Mouse (Mus musculus) adrenal gland, postnatal 14 days (tissue): ENCODE measurements around the gene Maged1. TPM values are rescaled to one million over a fixed set of nuclear protein-coding genes. Genes with fewer than 3 reads are reported as not detected.

Source experiments
- DNase-seq: peaks from one replicate; pipeline ENCODE4 v3.0.0; 2021; ENCODE audit warnings: mixed read lengths
- long read RNA-seq, 2 experiments: library from polyadenylated mRNA; stranded (forward); transcript quantifications; one replicate each; pipeline ENCODE4 v2.0.0; 2021
- total RNA-seq: library from RNA; stranded (reverse); gene quantifications from 2 replicates; pipeline ENCODE4 v1.2.3, GENCODE M21; 2021

Maged1 gene
- 223 and 229 TPM in 2 replicates for total RNA-seq
- long read RNA-seq, experiment 1, transcript Maged1-207 (12 exons, 2,884 nt) = minor isoform, 34 of 444 reads
- long read RNA-seq, experiment 1, transcript Maged1-201 (13 exons, 2,821 nt) = major isoform, 324 of 444 reads
- long read RNA-seq, experiment 1, partial matches to known transcripts = 71 of 444 reads
- long read RNA-seq, experiment 1, other reads (novel, unspliced or antisense) = 15 of 444 reads
- long read RNA-seq, experiment 2, transcript Maged1-201 (13 exons, 2,821 nt) = major isoform, 228 of 314 reads
- long read RNA-seq, experiment 2, transcript Maged1-207 (12 exons, 2,884 nt) = minor isoform, 30 of 314 reads
- long read RNA-seq, experiment 2, partial matches to known transcripts = 47 of 314 reads
- long read RNA-seq, experiment 2, other reads (novel, unspliced or antisense) = 9 of 314 reads

GRCm38 (mm10) chrX:94541918-94542355, at the start of gene Maged1:
TSS of gene Maged1 (minus strand) at chrX:94542143.
- peak; percentile 94 for DNase-seq

GRCm38 (mm10) chrX:94580251-94580650, 38.3 kb upstream of the Maged1 start:
- no peak for DNase-seq

GRCm38 (mm10) chrX:94564694-94565093, 22.8 kb upstream of the Maged1 start:
- DNase-seq = no peak

- DNase-seq = no peak
Observed at GRCm38 (mm10) chrX:94562392-94562791, 20.4 kb upstream of the Maged1 start.

- DNase-seq = no peak
Observed at GRCm38 (mm10) chrX:94548227-94548626, 6.3 kb upstream of the Maged1 start.

GRCm38 (mm10) chrX:94545941-94546340, 4.0 kb upstream of the Maged1 start:
- no peak for DNase-seq

- DNase-seq = peak; percentile 36
Observed at GRCm38 (mm10) chrX:94544923-94545322, 3.0 kb upstream of the Maged1 start.

GRCm38 (mm10) chrX:94542536-94542935, 593 bp upstream of the Maged1 start:
- DNase-seq = peak; percentile 7

- peak; percentile 14 for DNase-seq
Observed at GRCm38 (mm10) chrX:94541206-94541605, 737 bp downstream of the Maged1 start.

GRCm38 (mm10) chrX:94540341-94541201, 1.4 kb downstream of the Maged1 start:
- DNase-seq = peak; percentile 84

- DNase-seq = no peak
Observed at GRCm38 (mm10) chrX:94534346-94534745, 7.6 kb downstream of the Maged1 start.

GRCm38 (mm10) chrX:94530301-94530700, 11.6 kb downstream of the Maged1 start:
- no peak for DNase-seq

- DNase-seq = no peak
Observed at GRCm38 (mm10) chrX:94522166-94522565, 19.8 kb downstream of the Maged1 start.

- no peak for DNase-seq
Observed at GRCm38 (mm10) chrX:94508442-94508819, 33.5 kb downstream of the Maged1 start.

GRCm38 (mm10) chrX:94507698-94508441, 34.1 kb downstream of the Maged1 start:
- DNase-seq = peak; percentile 29

- no peak for DNase-seq
Observed at GRCm38 (mm10) chrX:94486001-94486792, 55.7 kb downstream of the Maged1 start.

Other genes with a start within 250 kb of the Maged1 start
- not detected in 2 replicates for gene Fam90a1b, start 175.4 kb downstream of the Maged1 start, total RNA-seq
- gene Apoo, start 175.0 kb downstream of the Maged1 start, total RNA-seq = 123 and 127 TPM in 2 replicates
- 9.8 and 10.4 TPM in 2 replicates for gene Gspt2, start 93.9 kb upstream of the Maged1 start, total RNA-seq
- gene Zxdb, start 182.4 kb upstream of the Maged1 start, total RNA-seq = 9.5 and 10.5 TPM in 2 replicates